Mouse (Mus musculus) CH12.LX (cell line): ENCODE measurements around the gene Gata2.

Experiments used
- BHLHE40 ChIP-seq: IDR thresholded peaks from 2 replicates; pipeline ENCODE4 v1.6.1; 2011; ENCODE audit warnings: mild to moderate bottlenecking, low read depth, low read length, improper control_type of control experiment
- POLR2A ChIP-seq: IDR thresholded peaks from 2 replicates; pipeline ENCODE4 v1.6.1; 2011; ENCODE audit warnings: low read depth, mild to moderate bottlenecking, improper control_type of control experiment, low read length

DNA sequence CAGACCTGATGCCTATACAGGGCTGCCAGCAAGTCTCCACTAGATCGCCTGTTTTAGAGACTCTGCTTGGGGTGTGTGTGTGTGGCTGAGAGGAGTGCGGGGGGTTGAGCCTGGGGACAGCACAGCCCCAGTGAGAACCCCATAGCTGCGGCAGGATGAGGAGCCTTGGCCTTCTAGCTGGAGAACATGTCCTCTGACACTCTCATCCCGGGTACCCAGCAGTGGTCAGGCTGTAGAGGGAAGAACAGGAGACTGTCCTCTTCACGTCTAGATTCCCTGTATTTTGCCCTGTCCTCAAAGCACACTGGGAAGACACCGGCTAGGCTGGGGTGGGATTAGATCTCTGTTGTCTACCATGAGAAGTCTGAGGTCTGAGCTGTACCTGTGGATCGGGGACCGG lies 41.8 kb downstream of the Gata2 start:
- TF ChIP-seq POLR2A, result no peak
- TF ChIP-seq BHLHE40, result no peak
